Mouse (Mus musculus): ENCODE measurements around the gene Tnks1bp1.

DNA sequence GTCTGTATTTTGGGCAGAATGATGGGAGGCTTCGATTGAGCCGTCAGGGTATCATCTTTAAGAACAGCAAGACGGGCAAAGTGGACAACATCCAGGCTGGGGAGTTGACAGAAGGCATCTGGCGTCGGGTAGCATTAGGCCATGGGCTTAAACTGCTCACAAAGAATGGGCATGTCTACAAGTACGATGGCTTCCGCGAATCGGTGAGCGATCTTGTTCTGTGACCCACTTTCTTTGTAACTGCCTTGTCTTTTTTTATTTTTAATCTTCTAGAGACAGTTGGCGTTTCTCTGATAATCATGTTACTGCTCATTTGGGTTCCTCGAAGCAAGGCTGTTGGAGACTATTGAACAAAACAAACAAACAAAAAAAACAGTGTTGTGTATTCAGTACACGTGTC lies 9.5 kb upstream of the Tnks1bp1 start:
- no peak for TF ChIP-seq CTCF (IDR thresholded peaks at IDR 0.05; ENCODE audit: low read depth)
- TF ChIP-seq EP300 (IDR thresholded peaks at IDR 0.05; ENCODE audit: low read depth): no peak
